Mouse (Mus musculus): Measurements from ENCODE around the gene Zc3hav1l. TPM values are rescaled to one million over a fixed set of nuclear protein-coding genes. Genes with fewer than 3 reads are reported as not detected.

Gene Zc3hav1l
- total RNA-seq, 2 experiments from 2014 or later, result 3.1 to 3.5 TPM

Other genes starting within 250 kb of the Zc3hav1l start
- gene Tmem213, start 190.0 kb downstream of the Zc3hav1l start, total RNA-seq (2021), result not detected
- gene Atp6v0a4, start 174.7 kb downstream of the Zc3hav1l start, total RNA-seq (2021), result 1 to 10 TPM; 1.4 to 2.0 TPM
- 10 to 100 TPM; 38.0 to 38.3 TPM for gene D630045J12Rik, start 45.2 kb downstream of the Zc3hav1l start, total RNA-seq (2021)
- 1 to 10 TPM; 4.6 to 4.9 TPM for gene Zc3hav1, start 55.3 kb upstream of the Zc3hav1l start, total RNA-seq (2021)
- gene Ttc26, start 82.2 kb upstream of the Zc3hav1l start, total RNA-seq (2021), result 10 to 100 TPM; 10.6 to 11.9 TPM
- 10 to 100 TPM; 55.2 to 55.9 TPM for gene Ubn2, start 134.7 kb upstream of the Zc3hav1l start, total RNA-seq (2021)
- 10 to 100 TPM; 55.8 to 57.9 TPM for gene Fmc1, start 234.2 kb upstream of the Zc3hav1l start, total RNA-seq (2021)

Data from left cerebral cortex, adult 18-20 months (tissue).